Mouse (Mus musculus) forebrain, embryonic 11.5 days (tissue): ENCODE results near the gene Prep. TPM values are rescaled to one million over a fixed set of nuclear protein-coding genes. Genes with fewer than 3 reads are reported as not detected.
"Not testable (repeated sequence)": the region's sequence is repeated elsewhere in the genome, so short reads cannot be mapped to it uniquely, and the experiment has no call there.

Experiments
- ATAC-seq: fragments of 200-750 bp; cut with Nextera tagmentation; replicated peaks from 2 replicates; pipeline ENCODE4 v1.8.0; 2017; ENCODE audit warnings: moderate TSS enrichment; ENCODE audit not compliant: low FRiP score
- DNase-seq: peaks from one replicate; pipeline ENCODE4 v3.0.0-alpha.2; 2017; ENCODE audit warnings: low spot score
- H3K27ac ChIP-seq: fragments of 300-500 bp; sonication (generic); 2 replicates; pipeline ENCODE4 v1.5.1; 2014; ENCODE audit warnings: low read depth, low read length
- H3K27me3 ChIP-seq: fragments of 300-500 bp; sonication (generic); 2 replicates; pipeline ENCODE4 v1.6.1; 2014; ENCODE audit warnings: mild to moderate bottlenecking, low read length, mixed read lengths; ENCODE audit not compliant: control insufficient read depth, insufficient read depth
- H3K36me3 ChIP-seq: fragments of 300-500 bp; sonication (generic); 2 replicates; pipeline ENCODE4 v1.6.1; 2014; ENCODE audit warnings: mild to moderate bottlenecking, low read length, moderate library complexity, mixed read lengths; ENCODE audit not compliant: control insufficient read depth, insufficient read depth
- H3K4me1 ChIP-seq: fragments of 300-500 bp; sonication (generic); replicated peaks from 2 replicates; pipeline ENCODE4 v1.6.1; 2014; ENCODE audit warnings: low read length, mixed read lengths; ENCODE audit not compliant: control insufficient read depth, insufficient read depth
- H3K4me2 ChIP-seq: fragments of 300-500 bp; sonication (generic); 2 replicates; pipeline ENCODE4 v1.6.1; 2014; ENCODE audit warnings: low read depth, mild to moderate bottlenecking, low read length, moderate library complexity, mixed read lengths; ENCODE audit not compliant: severe bottlenecking
- H3K4me3 ChIP-seq: fragments of 300-500 bp; sonication (generic); 2 replicates; pipeline ENCODE4 v1.5.1; 2014; ENCODE audit warnings: low read depth, low read length
- H3K9ac ChIP-seq: fragments of 300-500 bp; sonication (generic); 2 replicates; pipeline ENCODE4 v1.6.1; 2014; ENCODE audit warnings: low read length
- H3K9me3 ChIP-seq: fragments of 300-500 bp; sonication (generic); 2 replicates; pipeline ENCODE4 v1.6.1; 2016; ENCODE audit warnings: low read length, mixed read lengths; ENCODE audit not compliant: control insufficient read depth
- WGBS: fragments of 180-500 bp; shearing (Covaris S2); extraction: QIAGEN DNeasy Blood & Tissue Kit; methylation state at CpG from one replicate; pipeline ENCODE4 v1.1.7; 2014; 5-methylcytosine and 5-hydroxymethylcytosine counted together
- polyA plus RNA-seq: library from polyadenylated mRNA; unstranded; fragments of >200 nt; fragmentation: Nextera tagmentation; extraction: Ambion mirVana; gene quantifications from 2 replicates; pipeline ENCODE4 v1.2.1, GENCODE M21; 2014

Prep gene
- polyA plus RNA-seq, 1 experiment from 2014 or later: 28.8 TPM

DNA sequence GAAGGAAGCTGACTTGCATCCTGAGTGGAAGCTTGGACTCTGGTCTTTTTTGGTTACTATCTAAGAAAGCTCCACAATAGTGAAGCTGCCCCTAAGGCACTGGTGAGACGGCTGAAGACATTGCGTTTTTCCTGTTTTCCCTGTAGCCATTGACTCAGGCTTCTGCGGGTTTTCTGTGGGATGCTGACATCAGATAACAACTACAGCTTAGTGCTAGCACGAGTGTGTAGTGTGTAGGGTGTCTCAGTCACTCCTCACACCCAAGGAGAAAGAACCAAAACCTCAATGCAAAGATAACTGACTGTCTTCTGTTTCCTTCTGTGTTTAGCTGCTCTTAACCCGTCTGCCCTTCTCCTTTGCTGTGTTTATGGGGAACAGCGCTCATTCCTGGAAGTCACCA lies 13.5 kb downstream of the Prep start:
- ATAC-seq (no peak), DNase-seq (no peak)
- no peaks in the 10 kb centered on the region for H3K36me3 ChIP-seq
- no peak overlapping the region for H3K9ac ChIP-seq
- no peaks in the 10 kb centered on the region for H3K9me3 ChIP-seq
- H3K4me1 ChIP-seq: peaks cover 6% of the 10 kb centered on the region; the same call in 1 of the 2 replicates
- WGBS: 89% methylated on average over 6 of the region's 6 CpGs
- H3K27ac ChIP-seq: no peak overlapping the region
- H3K4me3 ChIP-seq: no peak overlapping the region
- H3K4me2 ChIP-seq: no peak overlapping the region
- H3K27me3 ChIP-seq: no peaks in the 10 kb centered on the region

DNA sequence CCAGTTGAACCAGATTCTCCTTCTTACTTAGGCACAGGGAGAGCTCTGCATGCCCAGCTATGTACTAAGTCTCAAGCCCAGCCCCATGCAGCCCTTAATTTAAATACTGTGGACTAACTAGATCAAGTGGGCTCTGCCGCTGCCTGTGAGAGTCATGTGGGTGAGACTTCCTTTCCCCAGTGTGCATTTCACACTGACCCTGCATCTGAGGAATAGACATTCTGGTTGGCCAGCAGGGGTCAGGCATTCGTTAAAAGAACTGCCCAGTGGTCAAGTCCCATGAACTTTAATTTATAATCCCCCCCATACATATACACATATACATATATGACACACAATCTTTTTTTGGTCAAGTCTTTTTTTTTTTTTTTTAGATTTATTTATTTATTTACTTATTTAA lies 15.7 kb downstream of the Prep start:
- no peak overlapping the region for H3K9ac ChIP-seq
- H3K4me3 ChIP-seq: no peak overlapping the region
- H3K36me3 ChIP-seq: no peaks in the 10 kb centered on the region
- 59% methylated on average over 2 of the region's 2 CpGs for WGBS
- ATAC-seq: no peak
- peaks cover 5% of the 10 kb centered on the region; the same call in 1 of the 2 replicates for H3K4me1 ChIP-seq
- no peaks in the 10 kb centered on the region for H3K9me3 ChIP-seq
- DNase-seq: no peak
- no peaks in the 10 kb centered on the region for H3K27me3 ChIP-seq
- no peak overlapping the region for H3K4me2 ChIP-seq
- no peak overlapping the region for H3K27ac ChIP-seq

DNA sequence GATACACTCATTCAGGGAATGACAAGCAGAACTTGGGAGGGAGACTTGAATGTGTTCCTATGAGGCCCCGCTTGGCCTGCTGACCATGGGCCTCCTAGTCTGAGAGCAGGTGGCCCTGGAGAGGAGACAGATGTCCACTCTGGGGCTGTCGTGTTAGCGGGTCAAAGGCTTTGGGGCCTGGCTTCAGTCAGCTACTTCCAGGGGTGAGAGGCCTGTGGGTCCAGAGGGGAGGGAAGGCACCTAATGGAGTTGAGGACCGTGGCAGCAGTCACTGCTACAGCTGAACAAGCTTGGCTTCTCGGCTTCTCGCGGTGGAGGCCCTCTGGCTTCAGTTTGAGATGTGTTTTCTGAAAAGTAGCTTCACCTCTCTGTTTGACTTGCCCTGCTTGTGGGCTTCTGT lies 17.0 kb downstream of the Prep start:
- not testable (repeated sequence) for H3K4me2 ChIP-seq, ATAC-seq, DNase-seq, H3K4me3 ChIP-seq, H3K27me3 ChIP-seq, H3K9me3 ChIP-seq, H3K27ac ChIP-seq, H3K36me3 ChIP-seq, H3K9ac ChIP-seq, H3K4me1 ChIP-seq
- 40% methylated on average over 7 of the region's 7 CpGs for WGBS

DNA sequence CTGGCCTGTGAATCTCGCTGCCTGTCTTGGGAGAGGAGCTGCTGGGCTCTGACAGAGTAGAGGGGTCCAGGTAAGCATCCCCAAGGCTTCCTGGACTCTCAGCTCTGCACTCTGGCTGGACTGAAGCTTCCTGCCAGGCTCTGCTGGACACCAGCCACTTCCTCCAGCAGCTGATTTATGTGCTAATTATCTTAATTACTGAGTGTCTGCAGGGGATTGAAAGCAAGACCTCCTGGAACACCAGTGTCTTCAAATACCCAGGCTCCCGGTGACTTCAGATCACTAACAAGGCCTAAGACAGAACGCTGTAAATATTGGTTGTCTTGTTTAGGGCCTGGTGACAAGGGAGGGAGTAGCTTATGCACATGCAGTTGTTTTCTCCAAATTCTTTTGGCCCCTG lies 17.5 kb downstream of the Prep start:
- WGBS: 20% methylated on average over 3 of the region's 3 CpGs
- Histone ChIP-seq H3K9ac (no peak overlapping the region), H3K27me3 (no peaks in the 10 kb centered on the region), H3K4me3 (no peak overlapping the region), H3K27ac (no peak overlapping the region), H3K36me3 (no peaks in the 10 kb centered on the region), H3K4me1 (peaks cover 5% of the 10 kb centered on the region; the same call in 1 of the 2 replicates), H3K4me2 (no peak overlapping the region), H3K9me3 (no peaks in the 10 kb centered on the region)
- DNase-seq (no peak), ATAC-seq (no peak)

DNA sequence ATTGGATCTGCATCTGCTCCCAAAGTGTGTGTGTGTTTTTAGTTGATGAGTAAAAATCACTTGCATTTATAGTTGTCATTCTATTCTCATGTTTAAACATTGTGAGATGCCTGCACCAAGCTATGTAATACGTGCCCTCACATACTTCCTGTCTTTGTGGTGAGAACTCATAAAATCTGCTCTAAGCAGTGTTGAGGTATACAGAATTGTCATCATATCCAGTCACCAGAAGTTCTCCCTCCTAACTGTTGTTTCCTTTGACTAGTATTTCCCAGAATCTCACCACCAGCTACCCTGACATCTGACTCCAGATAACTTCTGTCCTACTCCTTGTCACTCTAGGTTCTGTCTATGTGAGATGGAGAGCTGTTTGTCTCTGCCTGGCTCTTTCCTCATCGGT lies 18.3 kb downstream of the Prep start:
- no peaks in the 10 kb centered on the region for H3K36me3 ChIP-seq
- 91% methylated on average over 2 of the region's 2 CpGs for WGBS

DNA sequence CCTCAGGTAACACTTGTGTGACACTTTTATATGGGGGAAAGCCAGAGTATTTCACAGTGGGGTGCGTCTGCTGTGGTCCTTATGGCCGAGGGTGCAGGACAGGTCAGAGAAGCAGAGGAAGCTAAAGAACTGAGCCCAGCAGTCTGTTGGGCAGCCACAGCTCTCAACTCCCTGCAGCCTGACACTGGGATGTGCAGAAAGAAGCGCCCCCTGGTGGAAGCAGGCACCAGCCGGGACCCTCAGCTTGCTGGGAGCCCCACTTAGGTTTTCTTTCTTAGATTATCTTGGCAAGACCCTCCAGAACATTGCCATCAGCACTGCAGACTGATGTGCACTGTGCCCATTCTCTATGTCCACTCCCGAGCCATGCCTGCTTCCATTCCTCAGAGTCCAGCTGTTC lies 19.6 kb downstream of the Prep start:
- H3K4me3 ChIP-seq: no peak overlapping the region
- no peaks in the 10 kb centered on the region for H3K27me3 ChIP-seq
- DNase-seq: peak; percentile 65
- WGBS: 52% methylated on average over 5 of the region's 5 CpGs
- H3K9me3 ChIP-seq: no peaks in the 10 kb centered on the region
- H3K36me3 ChIP-seq: no peaks in the 10 kb centered on the region
- H3K4me1 ChIP-seq: peaks cover 5% of the 10 kb centered on the region; the same call in 1 of the 2 replicates
- ATAC-seq: 0 out of 2 replicates have a peak, but pooled peaks have one; percentile 46
- no peak overlapping the region for H3K4me2 ChIP-seq
- no peak overlapping the region for H3K9ac ChIP-seq
- no peak overlapping the region for H3K27ac ChIP-seq

More for the DNA sequence above, 18.3 kb downstream of the Prep start:
- Histone ChIP-seq H3K9me3 (no peaks in the 10 kb centered on the region), H3K27me3 (no peaks in the 10 kb centered on the region), H3K9ac (no peak overlapping the region), H3K27ac (no peak overlapping the region), H3K4me1 (peaks cover 5% of the 10 kb centered on the region; the same call in 1 of the 2 replicates), H3K4me2 (no peak overlapping the region), H3K4me3 (no peak overlapping the region)
- ATAC-seq (no peak), DNase-seq (no peak)

DNA sequence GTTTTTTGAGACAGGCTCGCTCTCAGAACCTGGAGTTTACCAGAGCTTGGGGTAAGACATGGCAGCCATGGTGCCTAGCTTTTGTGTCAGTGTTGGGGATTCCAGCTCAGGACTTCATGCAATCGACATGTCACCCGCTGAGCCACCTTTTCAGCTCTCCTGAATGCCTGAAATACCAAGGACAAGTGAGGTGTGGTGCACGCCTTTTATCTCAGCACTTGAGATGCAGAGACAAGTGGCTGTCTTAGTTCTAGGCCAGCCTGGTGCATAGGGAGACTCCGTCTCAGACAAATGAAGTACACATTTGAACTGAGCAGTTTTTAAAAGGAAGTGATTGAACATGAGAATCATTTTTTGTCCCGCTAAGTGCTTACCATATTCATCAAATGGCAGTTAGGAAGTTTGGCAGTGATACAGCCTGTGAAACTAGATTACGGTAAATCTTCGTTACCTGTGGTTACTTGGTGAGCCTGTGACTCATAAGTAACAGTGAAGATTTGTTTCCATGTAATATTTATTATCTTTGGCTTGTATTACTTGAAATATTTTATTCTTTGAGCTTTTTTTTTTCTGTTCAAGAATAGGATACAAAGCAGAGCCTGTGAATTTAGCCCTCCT lies 24.6 kb downstream of the Prep start:
- WGBS: 62% methylated on average over 8 of the region's 8 CpGs
- DNase-seq (no peak), ATAC-seq (no peak)
- no peak overlapping the region for H3K27ac ChIP-seq
- H3K4me3 ChIP-seq: no peak overlapping the region
- no peaks in the 10 kb centered on the region; the same call in 1 of the 2 replicates for H3K4me1 ChIP-seq
- H3K9ac ChIP-seq: no peak overlapping the region
- no peaks in the 10 kb centered on the region for H3K27me3 ChIP-seq
- no peaks in the 10 kb centered on the region; the same call in 1 of the 2 replicates for H3K36me3 ChIP-seq
- H3K4me2 ChIP-seq: no peak overlapping the region
- no peaks in the 10 kb centered on the region for H3K9me3 ChIP-seq

DNA sequence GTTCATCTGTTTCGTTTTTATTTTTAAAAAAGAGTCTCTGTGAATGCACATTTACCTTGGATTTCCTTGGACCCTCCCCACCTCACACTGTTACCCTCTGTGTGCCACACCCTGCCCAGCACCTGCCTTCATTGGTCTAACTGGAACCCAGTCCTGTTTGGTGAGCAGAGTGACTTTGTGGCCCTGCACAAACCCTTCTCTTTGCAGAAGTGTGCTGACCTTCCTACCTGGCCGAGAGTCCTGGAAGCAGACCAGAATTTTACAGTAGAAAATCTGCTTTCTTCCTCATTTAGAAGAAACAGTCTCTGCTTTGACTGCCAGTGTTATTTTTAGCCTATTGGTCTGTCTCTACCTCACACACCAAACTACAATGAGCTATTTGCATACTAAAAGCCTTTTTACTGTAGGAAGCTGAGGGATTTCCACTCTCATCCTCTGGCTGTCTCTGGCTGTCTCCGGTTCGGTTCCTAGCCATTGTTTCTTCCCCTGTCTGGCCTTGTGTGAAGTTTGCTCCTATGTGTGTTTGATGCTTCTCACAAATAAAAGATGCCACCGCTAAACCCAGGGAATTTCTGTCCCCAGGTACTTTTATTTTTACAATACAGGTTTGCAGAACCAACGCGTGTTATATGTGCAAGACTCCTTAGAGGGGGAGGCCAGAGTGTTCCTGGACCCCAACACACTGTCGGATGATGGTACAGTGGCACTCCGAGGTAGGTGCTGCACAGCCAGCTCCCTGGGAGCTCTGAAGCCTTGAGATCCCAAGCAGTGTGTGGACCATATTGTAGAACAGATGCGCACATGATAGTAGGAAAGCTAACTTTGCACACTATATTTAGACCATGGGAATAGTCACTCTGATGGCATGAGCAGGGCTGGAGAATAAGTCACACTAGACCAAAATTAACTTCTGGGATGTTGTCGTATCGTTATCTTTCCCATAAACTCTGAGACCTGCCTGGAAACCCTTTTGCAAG lies 25.4 kb downstream of the Prep start:
- no peaks in the 10 kb centered on the region for H3K27me3 ChIP-seq
- DNase-seq: no peak
- H3K9ac ChIP-seq: no peak overlapping the region; the same call in 1 of the 2 replicates
- no peak overlapping the region for H3K27ac ChIP-seq
- no peak overlapping the region for H3K4me2 ChIP-seq
- H3K4me3 ChIP-seq: no peak overlapping the region
- 81% methylated on average over 12 of the region's 12 CpGs for WGBS
- no peaks in the 10 kb centered on the region for H3K9me3 ChIP-seq
- ATAC-seq: no peak
- no peaks in the 10 kb centered on the region; the same call in 1 of the 2 replicates for H3K36me3 ChIP-seq
- no peaks in the 10 kb centered on the region; the same call in 1 of the 2 replicates for H3K4me1 ChIP-seq
